Mouse (Mus musculus): ENCODE results near the gene Fignl1.

Gene Fignl1

GRCm38 (mm10) chr11:11809404-11810175 is 828 bp upstream of the Fignl1 start:
- DNase-seq (ENCODE audit: extremely low spot score), result peak; percentile 87

- DNase-seq (ENCODE audit: extremely low spot score), result peak; percentile 26
These were observed 535 bp downstream of the Fignl1 start for GRCm38 (mm10) chr11:11808035-11808819.

GRCm38 (mm10) chr11:11805951-11806350 is 2.8 kb downstream of the Fignl1 start:
- DNase-seq (ENCODE audit: extremely low spot score), result no peak

GRCm38 (mm10) chr11:11804421-11804820 is 4.3 kb downstream of the Fignl1 start:
- no peak for DNase-seq (ENCODE audit: extremely low spot score)

GRCm38 (mm10) chr11:11801067-11801466 is 7.7 kb downstream of the Fignl1 start:
- no peak for DNase-seq (ENCODE audit: extremely low spot score)

GRCm38 (mm10) chr11:11800304-11800703 is 8.5 kb downstream of the Fignl1 start:
- DNase-seq (ENCODE audit: extremely low spot score), result no peak

GRCm38 (mm10) chr11:11798690-11799089 is 10.1 kb downstream of the Fignl1 start:
- no peak for DNase-seq (ENCODE audit: extremely low spot score)

- DNase-seq (ENCODE audit: extremely low spot score), result no peak
These were observed 14.1 kb downstream of the Fignl1 start for GRCm38 (mm10) chr11:11794626-11795025.

GRCm38 (mm10) chr11:11788521-11788974 is 20.2 kb downstream of the Fignl1 start:
- DNase-seq (ENCODE audit: extremely low spot score), result peak; percentile 83

- no peak for DNase-seq (ENCODE audit: extremely low spot score)
These were observed 23.3 kb downstream of the Fignl1 start for GRCm38 (mm10) chr11:11785457-11785856.

- DNase-seq (ENCODE audit: extremely low spot score), result no peak
These were observed 27.0 kb downstream of the Fignl1 start for GRCm38 (mm10) chr11:11781728-11782127.

GRCm38 (mm10) chr11:11778345-11778744 is 30.4 kb downstream of the Fignl1 start:
- DNase-seq (ENCODE audit: extremely low spot score), result no peak

GRCm38 (mm10) chr11:11777796-11778195 is 31.0 kb downstream of the Fignl1 start:
- DNase-seq (ENCODE audit: extremely low spot score), result no peak

GRCm38 (mm10) chr11:11777246-11777645 is 31.5 kb downstream of the Fignl1 start:
- DNase-seq (ENCODE audit: extremely low spot score), result no peak

GRCm38 (mm10) chr11:11776822-11777174 is 32.0 kb downstream of the Fignl1 start:
- no peak for DNase-seq (ENCODE audit: extremely low spot score)

- DNase-seq (ENCODE audit: extremely low spot score), result no peak
These were observed 32.5 kb downstream of the Fignl1 start for GRCm38 (mm10) chr11:11776071-11776821.

GRCm38 (mm10) chr11:11774893-11775292 is 33.9 kb downstream of the Fignl1 start:
- no peak for DNase-seq (ENCODE audit: extremely low spot score)

- no peak for DNase-seq (ENCODE audit: extremely low spot score)
These were observed 34.4 kb downstream of the Fignl1 start for GRCm38 (mm10) chr11:11774384-11774783.

- no peak for DNase-seq (ENCODE audit: extremely low spot score)
These were observed 36.6 kb downstream of the Fignl1 start for GRCm38 (mm10) chr11:11772196-11772595.

GRCm38 (mm10) chr11:11770691-11771090 is 38.1 kb downstream of the Fignl1 start:
- DNase-seq (ENCODE audit: extremely low spot score), result no peak

GRCm38 (mm10) chr11:11769281-11769680 is 39.5 kb downstream of the Fignl1 start:
- DNase-seq (ENCODE audit: extremely low spot score), result no peak

GRCm38 (mm10) chr11:11768057-11768456 is 40.7 kb downstream of the Fignl1 start:
- DNase-seq (ENCODE audit: extremely low spot score), result no peak
